Mouse (Mus musculus): ENCODE results near the gene Eme2. TPM values are rescaled to one million over a fixed set of nuclear protein-coding genes. Genes with fewer than 3 reads are reported as not detected.

The Eme2 gene
- polyA plus RNA-seq, 1 experiment from 2014 or later: 21.4 TPM

DNA sequence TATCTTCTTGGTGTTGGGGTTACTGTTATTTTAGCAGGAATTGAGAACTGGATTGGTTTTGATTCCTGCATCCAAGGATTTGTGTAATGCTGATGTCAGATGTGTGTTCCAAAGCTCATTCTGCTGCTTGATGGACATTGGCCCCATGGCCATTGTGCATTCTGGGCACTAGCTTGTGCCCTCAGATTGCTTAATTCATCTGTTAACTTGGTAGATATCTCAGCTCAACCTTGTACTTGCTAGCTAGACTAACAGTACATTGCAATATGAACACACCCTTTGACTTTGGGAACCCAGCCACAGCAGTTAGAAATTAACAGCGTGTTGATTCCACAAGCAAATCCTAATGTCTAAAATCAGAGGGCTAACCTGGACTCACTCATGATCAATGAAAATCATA is 47.5 kb downstream of the Eme2 start:
- H3K4me1 ChIP-seq: peaks cover 33% of the 10 kb centered on the region
- 94% methylated on average over 1 of the region's 1 CpGs for WGBS (ENCODE audit: insufficient replicate concordance)
- H3K9ac ChIP-seq: peak overlapping the region; percentile 90
- H3K4me3 ChIP-seq: peak overlapping the region; percentile 78
- peak overlapping the region; percentile 98 for H3K27ac ChIP-seq
- H3K9me3 ChIP-seq (replicated peaks): no peaks in the 10 kb centered on the region
- ATAC-seq: no peak
- peaks cover under 1% of the 10 kb centered on the region; the same call in 1 of the 2 replicates for H3K36me3 ChIP-seq
- H3K27me3 ChIP-seq (replicated peaks): peaks cover 8% of the 10 kb centered on the region
- H3K4me2 ChIP-seq: peak overlapping the region; percentile 87

DNA sequence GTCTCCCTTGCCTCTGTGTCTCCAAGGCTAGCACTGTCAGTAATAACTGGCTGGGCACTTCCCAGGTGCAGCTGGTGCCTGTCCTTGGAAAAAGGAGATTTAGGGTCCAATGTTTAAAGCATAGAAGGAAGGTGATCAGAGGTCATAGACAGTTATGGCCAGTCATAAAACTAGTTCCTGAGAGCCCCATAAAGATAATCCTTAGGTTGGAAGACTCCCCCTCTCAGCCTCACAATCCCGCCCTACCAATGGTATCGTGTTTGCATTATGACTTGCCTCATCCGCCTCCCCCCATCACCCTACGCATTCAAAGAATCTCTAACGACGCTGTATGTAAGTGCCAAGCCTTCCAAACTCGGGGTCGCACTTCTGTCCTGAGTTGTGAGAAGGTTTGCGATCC is 50.4 kb downstream of the Eme2 start:
- Histone ChIP-seq H3K4me3 (no peak overlapping the region), H3K36me3 (no peaks in the 10 kb centered on the region; the same call in 1 of the 2 replicates), H3K4me2 (no peak overlapping the region), H3K27ac (no peak overlapping the region), H3K27me3 (replicated peaks) (peaks cover 11% of the 10 kb centered on the region), H3K4me1 (peaks cover 21% of the 10 kb centered on the region), H3K9me3 (replicated peaks) (no peaks in the 10 kb centered on the region), H3K9ac (no peak overlapping the region)
- WGBS (ENCODE audit: insufficient replicate concordance): 57% methylated on average over 9 of the region's 9 CpGs
- no peak for ATAC-seq

DNA sequence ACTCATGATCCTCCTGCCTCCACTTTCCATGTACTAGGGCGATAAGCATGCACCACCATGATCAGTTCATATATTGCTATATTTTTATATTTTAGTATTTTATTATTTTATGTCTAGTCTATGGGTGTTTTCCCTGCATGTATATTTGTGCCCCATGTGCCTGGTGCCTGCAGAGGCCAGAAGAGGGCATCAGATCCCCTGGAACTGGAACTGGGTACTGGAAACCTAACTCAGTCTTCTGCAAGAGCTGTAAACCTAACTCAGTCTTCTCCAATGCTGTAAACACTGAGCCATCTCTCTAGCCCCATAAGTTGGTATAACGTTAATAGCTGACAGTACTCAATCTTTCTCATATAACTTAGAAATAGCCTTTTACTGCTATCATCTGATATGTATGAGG is 52.3 kb downstream of the Eme2 start:
- Histone ChIP-seq H3K27ac (no peak overlapping the region), H3K4me2 (no peak overlapping the region), H3K9ac (no peak overlapping the region), H3K4me3 (no peak overlapping the region), H3K36me3 (no peaks in the 10 kb centered on the region; the same call in 1 of the 2 replicates), H3K4me1 (peaks cover 12% of the 10 kb centered on the region), H3K27me3 (replicated peaks) (peaks cover 12% of the 10 kb centered on the region), H3K9me3 (replicated peaks) (no peaks in the 10 kb centered on the region)
- ATAC-seq: no peak
- 52% methylated on average over 2 of the region's 2 CpGs for WGBS (ENCODE audit: insufficient replicate concordance)

DNA sequence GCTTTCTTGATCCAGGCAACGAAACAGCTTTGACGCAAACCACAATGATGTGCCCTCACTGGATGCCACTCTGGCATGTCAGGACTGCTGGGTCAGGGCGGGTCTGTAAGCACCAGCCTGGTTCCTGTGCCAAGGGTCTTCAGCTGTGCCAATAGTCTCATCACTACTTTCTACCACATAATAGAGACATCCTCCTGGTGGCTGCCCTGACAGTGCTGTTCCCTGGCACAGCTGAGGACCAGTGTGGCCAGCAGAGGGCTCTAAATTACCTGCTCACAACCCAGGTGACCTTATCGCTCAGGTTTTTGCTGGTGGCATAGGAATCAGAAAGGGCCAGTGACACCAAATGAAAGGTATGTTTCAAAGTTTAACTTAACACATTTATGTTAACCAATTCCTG is 53.8 kb downstream of the Eme2 start:
- Histone ChIP-seq H3K4me2 (no peak overlapping the region), H3K27me3 (replicated peaks) (peaks cover 21% of the 10 kb centered on the region), H3K4me1 (0 out of 2 replicates have a peak, but pooled peaks cover 3% of the 10 kb centered on the region), H3K36me3 (no peaks in the 10 kb centered on the region), H3K9me3 (replicated peaks) (no peaks in the 10 kb centered on the region), H3K4me3 (no peak overlapping the region), H3K9ac (no peak overlapping the region), H3K27ac (no peak overlapping the region)
- 60% methylated on average over 4 of the region's 4 CpGs for WGBS (ENCODE audit: insufficient replicate concordance)
- ATAC-seq: no peak; the same call in 1 of the 2 replicates

DNA sequence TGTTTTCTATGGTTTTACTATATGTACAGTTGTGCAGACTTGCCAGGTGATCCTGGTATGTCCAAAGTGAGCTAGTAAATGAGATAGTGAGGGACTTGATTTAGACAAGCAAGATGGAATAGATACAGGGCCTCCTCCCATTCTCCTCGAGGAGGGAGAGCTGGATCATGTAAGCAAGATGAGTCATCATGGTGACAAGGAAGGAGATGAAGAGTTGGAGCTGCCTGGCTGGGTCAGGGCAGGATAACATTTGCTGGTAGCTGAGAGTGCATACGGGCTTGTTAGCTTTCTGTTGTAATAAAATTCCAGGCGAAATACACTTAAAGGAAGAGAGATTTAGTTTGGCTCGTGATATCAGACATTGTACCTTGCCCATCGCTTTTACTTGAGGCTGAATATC is 54.5 kb downstream of the Eme2 start:
- H3K4me3 ChIP-seq: no peak overlapping the region
- H3K4me1 ChIP-seq: 0 out of 2 replicates have a peak, but pooled peaks cover 3% of the 10 kb centered on the region
- no peak for ATAC-seq
- peaks cover 21% of the 10 kb centered on the region for H3K27me3 ChIP-seq (replicated peaks)
- H3K4me2 ChIP-seq: no peak overlapping the region
- no peak overlapping the region for H3K9ac ChIP-seq
- WGBS (ENCODE audit: insufficient replicate concordance): 43% methylated on average over 5 of the region's 5 CpGs
- H3K9me3 ChIP-seq (replicated peaks): no peaks in the 10 kb centered on the region
- no peaks in the 10 kb centered on the region for H3K36me3 ChIP-seq
- H3K27ac ChIP-seq: no peak overlapping the region

DNA sequence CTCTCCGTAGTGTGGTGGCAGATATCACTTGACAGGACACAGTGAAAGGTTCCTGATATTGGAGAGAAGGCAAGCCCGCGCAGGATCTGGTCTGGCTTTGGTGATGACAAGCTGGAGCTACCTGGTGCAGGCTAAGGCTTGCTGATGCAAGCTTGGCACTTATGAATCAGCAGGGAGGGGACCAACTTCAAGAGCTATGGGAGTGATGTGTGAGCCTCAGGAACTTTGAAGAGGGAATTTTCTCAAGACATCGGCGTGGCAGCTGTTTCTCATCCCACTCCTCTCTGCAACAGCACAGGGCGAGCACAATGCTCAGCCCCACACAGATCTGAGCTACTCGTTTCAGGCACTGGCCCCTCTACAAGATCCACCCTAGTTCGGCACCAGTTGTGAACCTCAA is 55.0 kb downstream of the Eme2 start, which contains the start of gene Hagh:
TSS of gene Hagh (plus strand) at position 302 of the 400 bp plus-strand sequence.
- Histone ChIP-seq H3K27me3 (replicated peaks) (peaks cover 21% of the 10 kb centered on the region), H3K36me3 (no peaks in the 10 kb centered on the region), H3K4me2 (no peak within 1 kb of the TSS), H3K4me3 (no peak within 1 kb of the TSS), H3K27ac (no peak within 1 kb of the TSS), H3K4me1 (0 out of 2 replicates have a peak, but pooled peaks cover 1% of the 10 kb centered on the region), H3K9ac (no peak within 1 kb of the TSS), H3K9me3 (replicated peaks) (no peaks in the 10 kb centered on the region)
- 58% methylated on average over 8 of the region's 8 CpGs for WGBS (ENCODE audit: insufficient replicate concordance)
- no peak for ATAC-seq

Other genes with a start within 250 kb of the Eme2 start
- gene Slc9a3r2, start 244.8 kb downstream of the Eme2 start, polyA plus RNA-seq (2016; fragmentation: Nextera tagmentation; extraction: Ambion mirVana): 14.6 and 15.2 TPM in 2 replicates
- 0.33 TPM in 1 of 2 replicates, not detected in the other for gene Npw, start 236.6 kb downstream of the Eme2 start, polyA plus RNA-seq (2016; fragmentation: Nextera tagmentation; extraction: Ambion mirVana)
- 19.7 and 20.4 TPM in 2 replicates for gene Zfp598, start 225.4 kb downstream of the Eme2 start, polyA plus RNA-seq (2016; fragmentation: Nextera tagmentation; extraction: Ambion mirVana)
- 0.06 and 0.27 TPM in 2 replicates for gene Syngr3, start 205.1 kb downstream of the Eme2 start, polyA plus RNA-seq (2016; fragmentation: Nextera tagmentation; extraction: Ambion mirVana)
- gene Gfer, start 198.9 kb downstream of the Eme2 start, polyA plus RNA-seq (2016; fragmentation: Nextera tagmentation; extraction: Ambion mirVana): 51.4 and 52.5 TPM in 2 replicates
- 0.51 and 0.58 TPM in 2 replicates for gene Noxo1, start 198.9 kb downstream of the Eme2 start, polyA plus RNA-seq (2016; fragmentation: Nextera tagmentation; extraction: Ambion mirVana)
- 65.4 and 71.8 TPM in 2 replicates for gene Tbl3, start 187.4 kb downstream of the Eme2 start, polyA plus RNA-seq (2016; fragmentation: Nextera tagmentation; extraction: Ambion mirVana)
- 0.19 and 0.46 TPM in 2 replicates for gene Rnf151, start 177.0 kb downstream of the Eme2 start, polyA plus RNA-seq (2016; fragmentation: Nextera tagmentation; extraction: Ambion mirVana)
- 1,444 and 1,454 TPM in 2 replicates for gene Rps2, start 177.0 kb downstream of the Eme2 start, polyA plus RNA-seq (2016; fragmentation: Nextera tagmentation; extraction: Ambion mirVana)
- 233 and 239 TPM in 2 replicates for gene Ndufb10, start 170.6 kb downstream of the Eme2 start, polyA plus RNA-seq (2016; fragmentation: Nextera tagmentation; extraction: Ambion mirVana)
- gene Rpl3l, start 167.3 kb downstream of the Eme2 start, polyA plus RNA-seq (2016; fragmentation: Nextera tagmentation; extraction: Ambion mirVana): not detected in 2 replicates
- gene Msrb1, start 158.4 kb downstream of the Eme2 start, polyA plus RNA-seq (2016; fragmentation: Nextera tagmentation; extraction: Ambion mirVana): 20.8 and 21.6 TPM in 2 replicates
- gene Hs3st6, start 142.1 kb downstream of the Eme2 start, polyA plus RNA-seq (2016; fragmentation: Nextera tagmentation; extraction: Ambion mirVana): not detected in 2 replicates
- gene Meiob, start 90.8 kb downstream of the Eme2 start, polyA plus RNA-seq (2016; fragmentation: Nextera tagmentation; extraction: Ambion mirVana): 1.5 TPM in 2 replicates
- gene Hagh, start 54.9 kb downstream of the Eme2 start, polyA plus RNA-seq (2016; fragmentation: Nextera tagmentation; extraction: Ambion mirVana): 61.1 and 64.8 TPM in 2 replicates
- gene Fahd1, start 44.7 kb downstream of the Eme2 start, polyA plus RNA-seq (2016; fragmentation: Nextera tagmentation; extraction: Ambion mirVana): 34.2 and 34.6 TPM in 2 replicates
- 5.3 and 5.4 TPM in 2 replicates for gene Igfals, start 29.1 kb downstream of the Eme2 start, polyA plus RNA-seq (2016; fragmentation: Nextera tagmentation; extraction: Ambion mirVana)
- gene Nubp2, start 8.7 kb downstream of the Eme2 start, polyA plus RNA-seq (2016; fragmentation: Nextera tagmentation; extraction: Ambion mirVana): 97.7 and 108 TPM in 2 replicates
- gene Spsb3, start 8.4 kb downstream of the Eme2 start, polyA plus RNA-seq (2016; fragmentation: Nextera tagmentation; extraction: Ambion mirVana): 37.5 and 40.0 TPM in 2 replicates
- 101 and 106 TPM in 2 replicates for gene Mrps34, start within 50 bp of the Eme2 start, polyA plus RNA-seq (2016; fragmentation: Nextera tagmentation; extraction: Ambion mirVana)
- 67.9 and 68.8 TPM in 2 replicates for gene Nme3, start 1.4 kb upstream of the Eme2 start, polyA plus RNA-seq (2016; fragmentation: Nextera tagmentation; extraction: Ambion mirVana)
- gene Mapk8ip3, start 41.9 kb upstream of the Eme2 start, polyA plus RNA-seq (2016; fragmentation: Nextera tagmentation; extraction: Ambion mirVana): 15.6 and 15.8 TPM in 2 replicates
- gene Jpt2, start 65.6 kb upstream of the Eme2 start, polyA plus RNA-seq (2016; fragmentation: Nextera tagmentation; extraction: Ambion mirVana): 112 and 114 TPM in 2 replicates
- 8.1 and 8.2 TPM in 2 replicates for gene Cramp1l, start 120.7 kb upstream of the Eme2 start, polyA plus RNA-seq (2016; fragmentation: Nextera tagmentation; extraction: Ambion mirVana)
- gene Ift140, start 121.0 kb upstream of the Eme2 start, polyA plus RNA-seq (2016; fragmentation: Nextera tagmentation; extraction: Ambion mirVana): 78.9 and 79.3 TPM in 2 replicates
- 6.1 and 7.2 TPM in 2 replicates for gene Tmem204, start 188.5 kb upstream of the Eme2 start, polyA plus RNA-seq (2016; fragmentation: Nextera tagmentation; extraction: Ambion mirVana)
- 25.6 and 28.6 TPM in 2 replicates for gene Telo2, start 220.9 kb upstream of the Eme2 start, polyA plus RNA-seq (2016; fragmentation: Nextera tagmentation; extraction: Ambion mirVana)
- gene Ptx4, start 225.7 kb upstream of the Eme2 start, polyA plus RNA-seq (2016; fragmentation: Nextera tagmentation; extraction: Ambion mirVana): not detected in 2 replicates
- gene Clcn7, start 238.3 kb upstream of the Eme2 start, polyA plus RNA-seq (2016; fragmentation: Nextera tagmentation; extraction: Ambion mirVana): 13.7 and 14.8 TPM in 2 replicates